Mouse (Mus musculus) adrenal gland, adult (tissue): ENCODE results near the gene Srgn.
"Not testable (repeated sequence)": the region's sequence is repeated elsewhere in the genome, so short reads cannot be mapped to it uniquely, and the experiment has no call there.

Experiments used
- DNase-seq, 2 experiments: peaks; one replicate each; pipeline ENCODE4 v3.0.0; 2022 to 2023; ENCODE audit warnings: low spot score in 1 of 2; ENCODE audit not compliant: inconsistent age in 2 of 2

The Srgn gene

GRCm38 (mm10) chr10:62486618-62487415 lies 40.4 kb downstream of the Srgn start, which contains the start of gene Vps26a:
Gene Vps26a, minus strand, starts transcription at chr10:62486805.
- DNase-seq = peak; percentile 100

- DNase-seq = no peak
Observed at GRCm38 (mm10) chr10:62485878-62486582, 41.2 kb downstream of the Srgn start.

GRCm38 (mm10) chr10:62481108-62481852 lies 46.0 kb downstream of the Srgn start:
- no peak for DNase-seq

- no peak for DNase-seq
Observed at GRCm38 (mm10) chr10:62476980-62477379, 50.3 kb downstream of the Srgn start.

GRCm38 (mm10) chr10:62474944-62475343 lies 52.3 kb downstream of the Srgn start:
- no peak for DNase-seq

- no peak for DNase-seq
Observed at GRCm38 (mm10) chr10:62471105-62471504, 56.1 kb downstream of the Srgn start.

- DNase-seq = peak in 1 of 2 experiments; percentile 59
Observed at GRCm38 (mm10) chr10:62469736-62470135, 57.5 kb downstream of the Srgn start.

- no peak for DNase-seq
Observed at GRCm38 (mm10) chr10:62461321-62461720, 65.9 kb downstream of the Srgn start.

GRCm38 (mm10) chr10:62452001-62452400 lies 75.2 kb downstream of the Srgn start:
- DNase-seq = not testable (repeated sequence)

GRCm38 (mm10) chr10:62450280-62450640 lies 77.0 kb downstream of the Srgn start:
- DNase-seq = no peak

- DNase-seq = peak; percentile 90 to 98
Observed at GRCm38 (mm10) chr10:62449364-62450279, 77.6 kb downstream of the Srgn start, which contains the start of the genes 4930507D05Rik and Supv3l1. Gene 4930507D05Rik, plus strand, starts transcription at chr10:62449489. Gene Supv3l1, minus strand, starts transcription at chr10:62449738.
